Mouse (Mus musculus): ENCODE measurements around the gene Fam107b. TPM values are rescaled to one million over a fixed set of nuclear protein-coding genes. Genes with fewer than 3 reads are reported as not detected.

The Fam107b gene
- polyA plus RNA-seq, 1 experiment from 2014 or later: 36.0 TPM

DNA sequence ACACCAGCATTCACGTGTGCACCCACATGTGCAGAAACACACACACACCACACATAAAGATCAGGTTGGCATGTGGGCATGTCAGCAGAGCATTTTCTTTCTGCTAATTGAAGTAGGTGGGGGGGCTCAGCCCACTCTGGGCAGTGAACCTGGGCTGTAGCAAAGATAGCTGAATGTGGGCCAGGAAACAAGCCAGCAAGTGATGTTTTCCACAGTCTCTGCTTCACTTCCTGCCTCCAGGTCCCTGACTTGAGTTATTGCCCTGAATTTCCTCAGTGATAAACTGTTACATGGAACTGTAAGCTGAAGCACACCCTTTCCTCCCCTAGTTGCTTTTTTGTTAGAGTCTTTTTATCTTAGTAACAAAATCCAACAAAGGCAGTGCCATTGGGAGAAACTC lies 6.1 kb downstream of the Fam107b start:
- no peak overlapping the region for H3K27ac ChIP-seq (ENCODE audit: low read depth, low read length)

DNA sequence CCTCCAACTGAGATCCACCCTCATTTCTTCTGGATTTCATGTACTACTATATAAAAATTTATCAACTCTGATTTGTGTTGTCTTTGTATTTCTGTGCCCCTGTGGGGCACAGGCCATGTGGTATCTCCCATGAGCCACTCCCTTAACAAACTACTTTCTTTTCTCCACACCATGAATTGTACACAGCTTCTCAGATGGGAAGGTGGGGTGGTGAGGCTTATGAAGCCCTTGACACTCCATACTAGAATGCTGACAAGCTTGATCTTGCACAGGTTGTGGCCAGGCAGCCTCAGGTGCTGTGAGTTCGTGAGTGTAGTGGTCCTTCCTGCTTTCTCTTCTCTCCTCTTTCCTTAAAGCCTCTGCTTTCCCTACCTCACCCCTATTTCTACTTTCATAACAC lies 6.9 kb downstream of the Fam107b start:
- Histone ChIP-seq H3K9ac (ENCODE audit: low read depth, low read length) (no peak overlapping the region), H3K4me2 (no peak overlapping the region), H3K27me3 (replicated peaks; ENCODE audit: control insufficient read depth, insufficient read depth, low read length) (no peaks in the 10 kb centered on the region), H3K27ac (ENCODE audit: low read depth, low read length) (no peak overlapping the region), H3K9me3 (ENCODE audit: control insufficient read depth, low read length) (no peaks in the 10 kb centered on the region), H3K4me1 (replicated peaks; ENCODE audit: control insufficient read depth, insufficient read depth, low read length) (no peaks in the 10 kb centered on the region), H3K4me3 (ENCODE audit: low read depth, low read length) (no peak overlapping the region), H3K36me3 (ENCODE audit: control insufficient read depth, insufficient read depth, low read length) (no peaks in the 10 kb centered on the region)
- no peak for DNase-seq (ENCODE audit: low spot score)
- no peak for ATAC-seq (replicated peaks; ENCODE audit: low FRiP score)
- WGBS: 61% methylated on average over 1 of the region's 1 CpGs

More for the DNA sequence above, 6.1 kb downstream of the Fam107b start:
- no peak for ATAC-seq (replicated peaks; ENCODE audit: low FRiP score)
- no peak overlapping the region for H3K4me2 ChIP-seq
- no peaks in the 10 kb centered on the region for H3K9me3 ChIP-seq (ENCODE audit: control insufficient read depth, low read length)
- WGBS: 77% methylated on average over 1 of the region's 1 CpGs
- no peaks in the 10 kb centered on the region for H3K36me3 ChIP-seq (ENCODE audit: control insufficient read depth, insufficient read depth, low read length)
- H3K4me3 ChIP-seq (ENCODE audit: low read depth, low read length): no peak overlapping the region
- H3K4me1 ChIP-seq (replicated peaks; ENCODE audit: control insufficient read depth, insufficient read depth, low read length): no peaks in the 10 kb centered on the region
- DNase-seq (ENCODE audit: low spot score): no peak
- H3K27me3 ChIP-seq (replicated peaks; ENCODE audit: control insufficient read depth, insufficient read depth, low read length): no peaks in the 10 kb centered on the region
- H3K9ac ChIP-seq (ENCODE audit: low read depth, low read length): no peak overlapping the region

DNA sequence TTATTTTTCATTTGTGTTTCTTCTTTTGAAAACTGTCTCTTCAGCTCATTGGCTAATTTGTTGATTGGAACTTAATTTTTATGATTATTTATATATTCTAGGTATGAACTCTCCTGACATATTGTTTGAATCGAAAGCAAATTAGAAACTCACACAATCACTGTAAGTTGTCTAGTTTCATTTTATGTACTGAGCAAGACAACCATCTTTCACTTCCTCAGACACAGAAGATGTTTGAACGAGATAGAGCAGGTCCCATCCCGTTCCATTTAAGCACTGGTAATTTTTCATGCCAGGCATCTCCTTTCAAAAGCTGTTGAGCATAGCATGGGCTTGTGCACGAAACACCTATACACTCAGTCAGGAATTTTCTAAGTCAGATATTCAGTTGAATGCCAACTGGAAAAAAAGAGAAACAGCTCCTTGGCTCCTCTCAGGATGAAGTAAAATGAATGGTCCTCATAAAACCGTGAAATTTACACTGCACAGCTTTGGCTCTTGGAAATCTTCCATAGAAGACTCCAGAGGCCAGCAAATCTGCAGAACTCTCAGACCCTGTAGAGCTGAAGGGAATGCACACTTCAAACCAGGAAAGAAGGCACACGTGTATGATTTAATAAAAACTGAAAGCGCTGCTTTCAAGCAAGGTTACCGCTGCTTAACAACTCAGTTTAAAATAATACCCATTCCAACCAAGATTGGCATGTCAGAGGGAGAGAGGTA lies 8.1 kb downstream of the Fam107b start:
- Histone ChIP-seq H3K9me3 (ENCODE audit: control insufficient read depth, low read length) (no peaks in the 10 kb centered on the region), H3K4me3 (ENCODE audit: low read depth, low read length) (no peak overlapping the region), H3K4me2 (no peak overlapping the region), H3K36me3 (ENCODE audit: control insufficient read depth, insufficient read depth, low read length) (no peaks in the 10 kb centered on the region), H3K4me1 (replicated peaks; ENCODE audit: control insufficient read depth, insufficient read depth, low read length) (no peaks in the 10 kb centered on the region), H3K27me3 (replicated peaks; ENCODE audit: control insufficient read depth, insufficient read depth, low read length) (no peaks in the 10 kb centered on the region), H3K9ac (ENCODE audit: low read depth, low read length) (no peak overlapping the region), H3K27ac (ENCODE audit: low read depth, low read length) (no peak overlapping the region)
- no peak for ATAC-seq (replicated peaks; ENCODE audit: low FRiP score)
- no peak for DNase-seq (ENCODE audit: low spot score)
- WGBS: 74% methylated on average over 8 of the region's 8 CpGs

DNA sequence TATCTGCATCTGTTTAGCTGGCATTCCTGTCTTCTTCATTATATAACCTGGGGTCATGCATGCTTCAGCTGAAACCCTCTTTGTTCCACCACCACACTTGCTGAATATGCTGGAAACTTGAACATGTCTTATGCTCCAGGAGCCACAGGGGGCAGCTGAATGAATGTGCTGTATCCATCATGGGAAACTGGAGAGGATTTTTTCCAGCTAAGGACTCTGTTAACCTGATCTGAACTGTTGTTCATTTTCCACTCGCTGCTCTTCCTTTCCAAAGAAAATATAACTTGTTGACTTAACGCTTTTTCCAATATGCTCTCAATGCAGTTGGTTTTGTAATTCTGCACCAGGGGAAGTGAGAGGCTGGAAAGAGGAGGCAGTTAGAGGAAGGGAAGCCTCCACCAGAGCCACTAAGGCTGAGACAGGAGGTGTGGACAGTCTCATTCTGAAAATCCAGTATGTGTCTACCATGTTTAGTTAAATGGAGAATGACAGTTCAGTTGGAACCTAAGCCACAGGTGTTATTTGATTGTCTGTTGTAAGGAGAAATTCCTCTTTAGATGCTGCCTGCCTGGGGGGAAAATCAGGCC lies 9.1 kb downstream of the Fam107b start:
- Histone ChIP-seq H3K9ac (ENCODE audit: low read depth, low read length) (no peak overlapping the region), H3K4me3 (ENCODE audit: low read depth, low read length) (no peak overlapping the region), H3K9me3 (ENCODE audit: control insufficient read depth, low read length) (no peaks in the 10 kb centered on the region), H3K27ac (ENCODE audit: low read depth, low read length) (no peak overlapping the region), H3K27me3 (replicated peaks; ENCODE audit: control insufficient read depth, insufficient read depth, low read length) (no peaks in the 10 kb centered on the region), H3K36me3 (ENCODE audit: control insufficient read depth, insufficient read depth, low read length) (no peaks in the 10 kb centered on the region), H3K4me1 (replicated peaks; ENCODE audit: control insufficient read depth, insufficient read depth, low read length) (no peaks in the 10 kb centered on the region), H3K4me2 (no peak overlapping the region)
- no peak for DNase-seq (ENCODE audit: low spot score)
- no peak for ATAC-seq (replicated peaks; ENCODE audit: low FRiP score)
- 68% methylated on average over 2 of the region's 2 CpGs for WGBS

DNA sequence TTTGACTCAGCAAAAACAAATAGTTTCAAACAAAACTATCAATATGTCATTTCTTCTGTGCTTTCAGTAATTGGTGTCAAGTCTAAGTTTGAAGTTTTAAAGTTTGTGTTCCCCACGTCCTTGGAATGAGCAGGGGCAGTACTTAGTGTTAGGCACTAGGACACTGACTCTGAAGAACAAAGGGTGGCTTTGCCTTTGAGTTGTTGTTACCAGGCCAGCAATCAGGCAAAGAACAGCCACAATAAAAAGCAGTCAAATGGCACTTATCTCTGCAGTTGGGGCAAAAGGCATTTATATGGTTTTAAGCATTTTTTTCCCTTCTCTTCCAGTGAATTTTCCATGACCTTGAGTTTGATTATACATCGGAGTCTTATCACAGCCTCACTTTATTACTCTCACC lies 12.5 kb downstream of the Fam107b start:
- Histone ChIP-seq H3K4me1 (replicated peaks; ENCODE audit: control insufficient read depth, insufficient read depth, low read length) (no peaks in the 10 kb centered on the region), H3K27ac (ENCODE audit: low read depth, low read length) (no peak overlapping the region), H3K27me3 (replicated peaks; ENCODE audit: control insufficient read depth, insufficient read depth, low read length) (no peaks in the 10 kb centered on the region), H3K36me3 (ENCODE audit: control insufficient read depth, insufficient read depth, low read length) (no peaks in the 10 kb centered on the region), H3K4me3 (ENCODE audit: low read depth, low read length) (no peak overlapping the region), H3K9ac (ENCODE audit: low read depth, low read length) (no peak overlapping the region), H3K9me3 (ENCODE audit: control insufficient read depth, low read length) (no peaks in the 10 kb centered on the region), H3K4me2 (no peak overlapping the region)
- WGBS: 79% methylated on average over 2 of the region's 2 CpGs
- DNase-seq (ENCODE audit: low spot score): no peak
- no peak for ATAC-seq (replicated peaks; ENCODE audit: low FRiP score)

DNA sequence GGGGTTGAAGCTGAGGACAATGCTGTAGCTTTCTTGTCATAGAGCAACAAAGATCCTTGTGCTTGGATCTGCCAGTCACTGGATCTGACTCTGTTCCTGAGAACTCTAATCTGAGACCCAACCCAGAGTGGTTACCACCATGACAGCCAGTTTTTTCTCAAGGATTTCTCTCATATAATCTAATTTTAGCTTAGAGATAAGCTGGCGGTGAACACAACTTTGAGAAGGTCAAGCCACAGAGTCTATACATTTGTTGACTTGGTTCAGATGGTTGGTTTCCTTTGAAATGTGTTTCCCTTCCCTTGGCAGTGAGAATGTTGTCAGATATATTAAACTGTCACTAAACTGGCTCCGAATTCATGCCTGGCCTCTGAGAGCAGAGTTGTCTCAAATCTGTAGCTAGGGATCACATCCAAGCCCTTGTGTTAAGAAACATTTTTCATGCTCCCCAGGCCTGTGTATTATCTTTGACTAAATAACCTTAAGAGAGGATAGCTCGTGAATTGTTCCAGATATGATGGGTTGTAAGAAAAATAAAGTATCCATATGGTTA lies 15.0 kb downstream of the Fam107b start:
- ATAC-seq (replicated peaks; ENCODE audit: low FRiP score) (no peak), DNase-seq (ENCODE audit: low spot score) (no peak)
- Histone ChIP-seq H3K9me3 (ENCODE audit: control insufficient read depth, low read length) (no peaks in the 10 kb centered on the region), H3K27ac (ENCODE audit: low read depth, low read length) (no peak overlapping the region), H3K9ac (ENCODE audit: low read depth, low read length) (no peak overlapping the region), H3K27me3 (replicated peaks; ENCODE audit: control insufficient read depth, insufficient read depth, low read length) (no peaks in the 10 kb centered on the region), H3K36me3 (ENCODE audit: control insufficient read depth, insufficient read depth, low read length) (no peaks in the 10 kb centered on the region), H3K4me2 (no peak overlapping the region), H3K4me3 (ENCODE audit: low read depth, low read length) (no peak overlapping the region), H3K4me1 (replicated peaks; ENCODE audit: control insufficient read depth, insufficient read depth, low read length) (no peaks in the 10 kb centered on the region)
- WGBS: 55% methylated on average over 3 of the region's 3 CpGs

DNA sequence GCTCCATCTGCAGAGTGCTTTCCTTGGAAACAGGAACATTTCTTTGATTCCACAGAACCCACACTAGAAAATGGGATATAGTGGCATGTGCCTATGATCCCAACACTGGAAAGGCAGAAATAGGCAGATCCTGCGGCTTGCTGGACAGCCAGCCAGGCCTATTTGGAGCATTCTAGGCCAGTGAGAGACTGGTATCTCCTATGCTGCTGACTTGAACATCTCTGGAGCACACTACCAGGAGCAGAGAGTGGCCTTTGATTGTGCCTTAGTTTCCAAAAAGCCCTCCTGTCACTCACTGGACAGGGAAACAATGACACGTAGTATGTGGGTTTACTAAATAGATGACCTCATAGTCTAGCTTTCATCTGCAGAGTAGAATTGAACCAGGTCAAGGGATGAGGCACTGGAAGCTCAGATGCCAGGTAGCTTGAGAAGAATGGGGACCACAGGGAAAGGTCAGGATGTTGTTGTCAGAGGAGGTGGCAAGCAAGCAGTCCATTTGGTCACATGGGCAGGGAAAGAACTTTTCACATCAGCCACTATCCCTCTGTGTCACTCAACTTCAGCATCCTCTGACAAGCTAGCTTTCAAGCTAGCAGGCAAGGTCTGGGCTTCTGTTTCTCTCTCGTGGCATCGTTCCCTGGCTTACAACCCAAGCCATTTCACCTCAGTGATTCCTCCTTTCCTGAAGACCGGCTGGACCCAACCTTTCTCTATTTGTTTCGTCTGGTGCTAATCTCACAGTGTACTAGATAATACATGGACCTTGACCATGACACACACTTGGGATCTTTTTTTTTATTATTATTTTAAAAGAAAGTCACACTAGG lies 20.0 kb downstream of the Fam107b start:
- DNase-seq (ENCODE audit: low spot score): no peak
- Histone ChIP-seq H3K36me3 (ENCODE audit: control insufficient read depth, insufficient read depth, low read length) (no peaks in the 10 kb centered on the region), H3K9ac (ENCODE audit: low read depth, low read length) (no peak overlapping the region), H3K27me3 (replicated peaks; ENCODE audit: control insufficient read depth, insufficient read depth, low read length) (no peaks in the 10 kb centered on the region), H3K4me2 (no peak overlapping the region), H3K4me1 (replicated peaks; ENCODE audit: control insufficient read depth, insufficient read depth, low read length) (no peaks in the 10 kb centered on the region), H3K9me3 (ENCODE audit: control insufficient read depth, low read length) (no peaks in the 10 kb centered on the region), H3K27ac (ENCODE audit: low read depth, low read length) (no peak overlapping the region), H3K4me3 (ENCODE audit: low read depth, low read length) (no peak overlapping the region)
- WGBS: 88% methylated on average over 6 of the region's 6 CpGs
- no peak for ATAC-seq (replicated peaks; ENCODE audit: low FRiP score)

DNA sequence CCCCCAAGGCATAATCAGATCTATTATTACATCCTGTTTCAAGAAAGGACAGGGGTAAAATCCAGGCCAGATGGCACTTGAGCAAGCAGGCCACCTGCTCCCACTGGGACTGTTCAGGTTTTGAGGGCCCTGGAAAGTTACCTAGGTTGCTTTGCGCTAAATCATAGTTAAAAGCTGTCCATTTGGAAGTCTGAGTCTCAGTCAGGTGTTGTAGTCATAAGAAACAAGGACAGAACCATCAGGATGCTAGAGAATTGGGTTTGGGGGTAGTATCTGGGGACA lies 20.6 kb downstream of the Fam107b start:
- Histone ChIP-seq H3K36me3 (ENCODE audit: control insufficient read depth, insufficient read depth, low read length) (no peaks in the 10 kb centered on the region), H3K9me3 (ENCODE audit: control insufficient read depth, low read length) (no peaks in the 10 kb centered on the region), H3K9ac (ENCODE audit: low read depth, low read length) (no peak overlapping the region), H3K27me3 (replicated peaks; ENCODE audit: control insufficient read depth, insufficient read depth, low read length) (no peaks in the 10 kb centered on the region), H3K4me1 (replicated peaks; ENCODE audit: control insufficient read depth, insufficient read depth, low read length) (no peaks in the 10 kb centered on the region), H3K4me3 (ENCODE audit: low read depth, low read length) (no peak overlapping the region), H3K27ac (ENCODE audit: low read depth, low read length) (no peak overlapping the region), H3K4me2 (no peak overlapping the region)
- no peak for ATAC-seq (replicated peaks; ENCODE audit: low FRiP score)
- no peak for DNase-seq (ENCODE audit: low spot score)
- 87% methylated on average over 1 of the region's 1 CpGs for WGBS
